Mouse (Mus musculus) embryonic fibroblast, embryonic 13.5 days (primary cell): ENCODE measurements at regions not wholly inside any gene's neighbourhood (a gene's known extent, or its start where the extent isn't known, plus 50 kb on each side); places are given as distances from the start of the nearest gene placed in this dataset.

Experiments
- CTCF ChIP-seq: IDR thresholded peaks from 2 replicates; pipeline ENCODE4 v1.5.1; 2011; ENCODE audit warnings: mild to moderate bottlenecking, control low read depth, low read length, moderate library complexity, borderline replicate concordance; ENCODE audit not compliant: insufficient read depth
- POLR2A ChIP-seq: IDR thresholded peaks from 2 replicates; pipeline ENCODE4 v1.6.1; 2011; ENCODE audit warnings: low read depth, mild to moderate bottlenecking, control low read depth, low read length, moderate library complexity

DNA sequence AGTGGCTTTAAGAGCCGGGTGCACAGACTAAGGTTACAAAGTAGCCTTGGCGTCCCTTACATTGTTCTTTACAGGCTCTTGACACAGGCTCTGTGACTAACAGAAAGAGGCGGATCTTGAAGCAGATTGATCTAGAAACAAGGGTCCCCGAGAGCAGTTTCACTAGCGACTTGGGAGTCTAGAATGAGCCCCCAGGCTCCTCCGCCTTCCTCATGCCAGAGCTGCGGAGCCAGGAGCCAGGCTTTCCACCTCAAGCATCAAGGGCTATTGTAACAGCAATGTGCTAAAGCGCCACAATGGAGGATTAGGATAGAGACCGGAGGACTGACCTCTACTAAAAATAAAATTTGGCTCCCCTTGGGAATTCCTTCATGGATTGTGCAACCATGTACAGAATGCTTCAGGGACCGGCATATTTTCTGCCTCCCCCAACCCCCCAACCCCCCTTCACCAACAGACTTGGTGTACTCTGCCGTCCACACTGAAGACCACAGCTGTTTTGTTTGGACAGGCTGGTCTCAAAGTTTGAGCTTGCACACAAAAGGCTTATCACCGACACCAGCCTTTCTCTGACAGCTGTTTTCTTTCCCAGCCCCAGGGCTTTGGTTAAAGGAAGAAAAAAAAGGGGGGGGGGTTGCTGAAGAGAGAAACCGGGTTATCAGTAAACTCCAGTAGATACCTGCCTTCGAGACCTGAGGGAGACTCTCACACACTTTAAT, 60.2 kb upstream of the Gm10295 start:
- no peak for TF ChIP-seq POLR2A
- TF ChIP-seq CTCF: no peak
